Mouse (Mus musculus) hindbrain, embryonic 10.5 days (tissue): ENCODE results near the gene Zfand2a. TPM values are rescaled to one million over a fixed set of nuclear protein-coding genes. Genes with fewer than 3 reads are reported as not detected.

Experiments used
- DNase-seq: peaks from one replicate; pipeline ENCODE4 v3.0.0-alpha.2; 2017; ENCODE audit warnings: low spot score
- H3K27ac ChIP-seq: fragments of 300-500 bp; sonication (generic); 2 replicates; pipeline ENCODE4 v1.5.1; 2016; ENCODE audit warnings: mild to moderate bottlenecking, moderate library complexity
- H3K27me3 ChIP-seq: fragments of 300-500 bp; sonication (generic); 2 replicates; pipeline ENCODE4 v1.6.1; 2016; ENCODE audit warnings: mild to moderate bottlenecking; ENCODE audit not compliant: poor library complexity, insufficient read depth, severe bottlenecking
- H3K36me3 ChIP-seq: fragments of 300-500 bp; sonication (generic); 2 replicates; pipeline ENCODE4 v1.6.1; 2016; ENCODE audit warnings: mild to moderate bottlenecking, moderate library complexity
- H3K4me1 ChIP-seq: fragments of 300-500 bp; sonication (generic); replicated peaks from 2 replicates; pipeline ENCODE4 v1.6.1; 2016; ENCODE audit warnings: mild to moderate bottlenecking
- H3K4me3 ChIP-seq: fragments of 300-500 bp; sonication (generic); 2 replicates; pipeline ENCODE4 v1.5.1; 2016; ENCODE audit warnings: mild to moderate bottlenecking, moderate library complexity
- H3K9me3 ChIP-seq: fragments of 300-500 bp; sonication (generic); 2 replicates; pipeline ENCODE4 v1.6.1; 2016; ENCODE audit warnings: mild to moderate bottlenecking, moderate library complexity
- WGBS: fragments of 180-500 bp; shearing (Covaris S2); methylation state at CpG from one replicate; pipeline ENCODE4 v1.1.7; 2016; 5-methylcytosine and 5-hydroxymethylcytosine counted together
- polyA plus RNA-seq: library from polyadenylated mRNA; unstranded; fragments of >200 nt; fragmentation: Nextera tagmentation; extraction: Ambion mirVana; gene quantifications from 2 replicates; pipeline ENCODE4 v1.2.1, GENCODE M21; 2016

The Zfand2a gene
- polyA plus RNA-seq, 1 experiment from 2014 or later = 13.2 TPM

DNA sequence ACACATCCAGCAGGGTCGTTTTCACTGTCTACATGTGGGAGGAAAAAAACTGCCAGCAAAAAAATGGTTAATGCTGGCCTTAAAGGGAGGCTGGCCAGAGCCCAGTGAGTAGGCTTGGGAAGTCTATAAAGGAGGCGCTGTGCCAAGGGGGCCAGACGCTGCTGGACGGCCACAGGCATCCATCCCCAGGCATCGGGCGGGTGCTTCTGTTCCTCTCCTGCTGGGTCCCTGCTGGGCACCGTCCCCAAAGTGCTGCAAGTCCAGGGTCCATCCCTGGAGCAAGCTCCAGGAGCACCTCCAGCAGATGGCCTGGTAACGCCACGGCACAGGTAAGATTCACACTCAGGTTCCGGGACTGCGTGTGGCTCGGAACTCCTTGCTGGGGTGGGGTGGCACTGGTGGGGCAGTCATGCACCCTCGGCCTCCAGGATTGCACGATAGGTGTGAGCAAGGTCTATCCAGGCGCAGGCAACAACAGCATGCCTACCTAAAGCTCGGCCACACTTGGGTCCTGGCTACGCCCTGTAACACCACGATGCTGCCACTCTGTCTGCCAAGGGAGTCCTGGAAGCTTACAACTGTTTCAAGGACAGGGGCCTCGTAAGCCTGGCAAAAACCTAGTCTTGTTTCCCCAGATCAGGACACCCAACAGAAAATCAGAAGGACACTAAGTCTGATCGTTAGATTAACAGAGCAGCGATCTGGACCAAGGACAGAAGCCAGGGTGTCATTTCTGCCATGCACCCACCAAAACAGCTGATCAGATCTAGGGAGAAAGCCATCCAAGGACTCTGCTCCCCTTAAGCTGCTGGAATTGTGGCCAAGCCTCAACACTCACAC, 61.1 kb downstream of the Zfand2a start, which contains the start of gene Gper1:
Gper1 (plus strand) TSS at position 126 of the 840 bp plus-strand sequence.
- Histone ChIP-seq H3K4me1 (peaks cover 36% of the 10 kb centered on the region), H3K27me3 (no peaks in the 10 kb centered on the region), H3K4me3 (no peak within 1 kb of the TSS), H3K9me3 (no peaks in the 10 kb centered on the region), H3K27ac (peak within 1 kb of the TSS; percentile 62; the same call in 1 of the 2 replicates), H3K36me3 (0 out of 2 replicates have a peak, but pooled peaks cover 6% of the 10 kb centered on the region)
- DNase-seq = no peak
- WGBS = 66% methylated on average over 21 of the region's 21 CpGs

Other genes starting within 250 kb of the Zfand2a start
- gene Get4, start 232.2 kb downstream of the Zfand2a start, polyA plus RNA-seq = 171 and 185 TPM in 2 replicates
- gene Adap1, start 158.9 kb downstream of the Zfand2a start, polyA plus RNA-seq = 0.65 and 1.5 TPM in 2 replicates
- 116 and 147 TPM in 2 replicates for gene Cox19, start 133.1 kb downstream of the Zfand2a start, polyA plus RNA-seq
- not detected in 2 replicates for gene Cyp2w1, start 131.9 kb downstream of the Zfand2a start, polyA plus RNA-seq
- gene Gpr146, start 106.9 kb downstream of the Zfand2a start, polyA plus RNA-seq = 2.0 and 2.8 TPM in 2 replicates
- 0.43 TPM in 1 of 2 replicates, not detected in the other for gene C130050O18Rik, start 79.3 kb downstream of the Zfand2a start, polyA plus RNA-seq
- gene Gper1, start 61.4 kb downstream of the Zfand2a start, polyA plus RNA-seq = 0.40 and 0.76 TPM in 2 replicates
- gene 3110082I17Rik, start 24.0 kb downstream of the Zfand2a start, polyA plus RNA-seq = 49.1 and 56.3 TPM in 2 replicates
- gene Uncx, start 58.9 kb upstream of the Zfand2a start, polyA plus RNA-seq = 14.0 and 61.1 TPM in 2 replicates